27 mouse cellular contexts compared by ENCODE assay signal in the genomic region with DNA sequence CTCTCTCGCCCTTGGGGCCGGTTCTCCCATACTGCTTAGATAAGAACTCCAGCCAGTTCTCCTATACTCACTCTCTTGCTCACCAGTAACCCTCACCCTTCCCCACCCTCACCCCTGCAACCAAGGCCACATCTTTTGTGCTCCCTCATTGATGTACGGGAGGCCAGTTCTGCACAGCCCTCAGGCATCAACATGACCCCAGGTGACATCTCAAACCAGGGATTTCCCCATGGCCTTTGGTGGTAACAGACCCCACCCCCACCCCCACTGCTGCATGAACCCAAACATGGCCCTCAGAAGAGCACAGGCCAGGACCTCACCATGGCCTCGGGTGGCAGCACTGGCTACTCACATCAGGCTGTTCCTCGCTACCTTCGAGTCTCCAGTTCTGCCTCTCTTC. TPM values are rescaled to one million over a fixed set of nuclear protein-coding genes. Genes with fewer than 3 reads are reported as not detected.
DNase-seq lines count a peak whose midpoint lies in the region; ATAC-seq and TF ChIP-seq lines count a peak whose summit lies in the region.
"Had no signal": no experiment of that assay in that cellular context is flagged by ENCODE, and none has a peak within 500 bp of the region (broad histone marks: within the 10 kb centered on the region; RNA-seq: fewer than 3 reads in every experiment).

No protein-coding gene starts in this region.

- H3K9ac ChIP-seq in heart, embryonic 11.5 days (ENCODE audit: low read depth, low read length), result no peak overlapping the region
- peak overlapping the region; percentile 67; the same call in 1 of the 2 replicates for H3K9ac ChIP-seq in CH12.LX (ENCODE audit: insufficient read depth, low read depth)
- no peak overlapping the region for H3K9ac ChIP-seq in liver, embryonic 11.5 days (ENCODE audit: low read depth, low read length)
- H3K9ac ChIP-seq in liver, embryonic 14.5 days (replicated peaks), result no peak overlapping the region
- no peak overlapping the region for H3K9ac ChIP-seq in midbrain, embryonic 16.5 days (ENCODE audit: low read depth, low read length)
- H3K9ac ChIP-seq: forebrain, embryonic 13.5 days; heart, embryonic 12.5 days; heart, embryonic 15.5 days; hindbrain, embryonic 14.5 days had no signal

- TF ChIP-seq RAD21 in CH12.LX (IDR thresholded peaks at IDR 0.05; ENCODE audit: low read depth, low read length), result peak; percentile 1; the same call in 1 of the 2 replicates

- H3K4me3 ChIP-seq in heart, embryonic 10.5 days, result no peak overlapping the region
- H3K4me3 ChIP-seq in heart, embryonic 11.5 days (ENCODE audit: low read depth, low read length), result no peak overlapping the region
- H3K4me3 ChIP-seq in CH12.LX (replicated peaks in 1 of 3; ENCODE audit: low read depth in 2 of 3, low read length in 2 of 3, poor library complexity in 1 of 3), result no peak overlapping the region
- no peak overlapping the region for H3K4me3 ChIP-seq in liver, embryonic 11.5 days (ENCODE audit: low read depth, low read length)
- H3K4me3 ChIP-seq in liver, embryonic 14.5 days (ENCODE audit: insufficient read depth in 1 of 2, low read depth in 2 of 2, low read length in 2 of 2), result no peak overlapping the region
- no peak overlapping the region for H3K4me3 ChIP-seq in midbrain, embryonic 16.5 days (ENCODE audit: low read depth, low read length)
- H3K4me3 ChIP-seq: forebrain, embryonic 10.5 days; forebrain, embryonic 13.5 days; heart, adult 2 months; heart, embryonic 12.5 days; heart, embryonic 15.5 days had no signal

- H3K4me1 ChIP-seq in heart, embryonic 10.5 days, result peaks cover 44% of the 10 kb centered on the region
- H3K4me1 ChIP-seq in heart, embryonic 11.5 days (ENCODE audit: control insufficient read depth, insufficient read depth, low read length), result peaks cover 9% of the 10 kb centered on the region; the same call in 1 of the 2 replicates
- peaks cover 53 to 91% of the 10 kb centered on the region in 2 experiments for H3K4me1 ChIP-seq in CH12.LX (ENCODE audit: control insufficient read depth in 1 of 2, insufficient read depth in 2 of 2)
- H3K4me1 ChIP-seq in liver, embryonic 11.5 days (replicated peaks; ENCODE audit: control insufficient read depth, insufficient read depth, low read length), result peaks cover 26% of the 10 kb centered on the region
- H3K4me1 ChIP-seq in liver, embryonic 14.5 days (replicated peaks; ENCODE audit: control insufficient read depth in 2 of 2, insufficient read depth in 2 of 2, low read length in 1 of 2), result peaks cover 0 to 44% of the 10 kb centered on the region in 2 experiments; a peak in 3 of 4 replicates
- no peaks in the 10 kb centered on the region for H3K4me1 ChIP-seq in midbrain, embryonic 16.5 days (ENCODE audit: control insufficient read depth, insufficient read depth, low read length)
- H3K4me1 ChIP-seq: forebrain, embryonic 13.5 days had no signal

- peak overlapping the region; percentile 68 for H3K27ac ChIP-seq in heart, embryonic 10.5 days
- no peak overlapping the region for H3K27ac ChIP-seq in heart, embryonic 11.5 days (ENCODE audit: low read depth, low read length)
- H3K27ac ChIP-seq in CH12.LX (ENCODE audit: insufficient read depth, low read depth), result peak overlapping the region; percentile 98
- H3K27ac ChIP-seq in liver, embryonic 11.5 days (ENCODE audit: low read depth, low read length), result no peak overlapping the region
- no peak overlapping the region for H3K27ac ChIP-seq in liver, embryonic 14.5 days
- no peak overlapping the region for H3K27ac ChIP-seq in midbrain, embryonic 16.5 days (ENCODE audit: low read length)
- H3K27ac ChIP-seq: forebrain, embryonic 10.5 days; forebrain, embryonic 13.5 days; heart, adult 2 months; heart, embryonic 15.5 days; hindbrain, embryonic 14.5 days; hindbrain, postnatal 0 days had no signal

- H3K36me3 ChIP-seq in heart, embryonic 10.5 days, result no peaks in the 10 kb centered on the region
- H3K36me3 ChIP-seq in heart, embryonic 11.5 days (ENCODE audit: control insufficient read depth, insufficient read depth, low read length), result no peaks in the 10 kb centered on the region
- no peaks in the 10 kb centered on the region for H3K36me3 ChIP-seq in CH12.LX (replicated peaks in 1 of 2; ENCODE audit: control insufficient read depth in 1 of 2, insufficient read depth in 1 of 2, low read length in 1 of 2)
- H3K36me3 ChIP-seq in liver, embryonic 11.5 days (ENCODE audit: control insufficient read depth, insufficient read depth, low read length), result no peaks in the 10 kb centered on the region
- H3K36me3 ChIP-seq in liver, embryonic 14.5 days (replicated peaks; ENCODE audit: control insufficient read depth, insufficient read depth, low read depth), result no peaks in the 10 kb centered on the region
- no peaks in the 10 kb centered on the region for H3K36me3 ChIP-seq in midbrain, embryonic 16.5 days (ENCODE audit: control insufficient read depth, insufficient read depth, low read length)
- H3K36me3 ChIP-seq: forebrain, embryonic 10.5 days; G1E; heart, embryonic 12.5 days; heart, embryonic 15.5 days had no signal

- 71% methylated on average over 6 of the region's 6 CpGs for WGBS in heart, embryonic 10.5 days
- 68% methylated on average over 6 of the region's 6 CpGs for WGBS in heart, embryonic 11.5 days (ENCODE audit: insufficient replicate concordance)
- WGBS in liver, embryonic 11.5 days, result 63% methylated on average over 6 of the region's 6 CpGs
- WGBS in liver, embryonic 14.5 days (ENCODE audit: insufficient replicate concordance), result 55% methylated on average over 6 of the region's 6 CpGs
- 88% methylated on average over 6 of the region's 6 CpGs for WGBS in midbrain, embryonic 16.5 days

- ATAC-seq in heart, embryonic 11.5 days (replicated peaks; ENCODE audit: insufficient number of reproducible peaks, low FRiP score, low TSS enrichment), result no peak
- peak; percentile 35; the same call in 1 of the 2 replicates for ATAC-seq in liver, embryonic 11.5 days (replicated peaks; ENCODE audit: low FRiP score)
- peak; percentile 27; the same call in 1 of the 2 replicates for ATAC-seq in liver, embryonic 14.5 days (ENCODE audit: insufficient read depth)
- ATAC-seq in midbrain, embryonic 16.5 days, result no peak
- ATAC-seq: forebrain, embryonic 13.5 days; forebrain, embryonic 16.5 days; hindbrain, postnatal 0 days; Patski had no signal

- no peak for TF ChIP-seq CTCF in CH12.LX (conservative IDR thresholded peaks at IDR 0.05 in 1 of 2, IDR thresholded peaks at IDR 0.05 in 1 of 2; ENCODE audit: low read depth in 2 of 2, low read length in 2 of 2)
- TF ChIP-seq CTCF in liver, embryonic 14.5 days (IDR thresholded peaks at IDR 0.05; ENCODE audit: low read depth), result peak; percentile 9; the same call in 1 of the 2 replicates

- peak; percentile 45 for TF ChIP-seq POLR2A in CH12.LX (IDR thresholded peaks at IDR 0.05; ENCODE audit: low read depth, low read length)

- dilution Hi-C loops in CH12.LX (cut with MboI; ENCODE audit: extremely low pct_ligation_motif_present, extremely low pct_unique_long_range_greater_than_20kb, low sequenced_read_pairs), result no loop called here

- H3K27me3 ChIP-seq in heart, embryonic 10.5 days (ENCODE audit: insufficient read depth, poor library complexity, severe bottlenecking), result no peaks in the 10 kb centered on the region
- no peaks in the 10 kb centered on the region for H3K27me3 ChIP-seq in heart, embryonic 11.5 days (ENCODE audit: control insufficient read depth, insufficient read depth, low read length)
- no peaks in the 10 kb centered on the region for H3K27me3 ChIP-seq in CH12.LX (replicated peaks)
- no peaks in the 10 kb centered on the region for H3K27me3 ChIP-seq in liver, embryonic 11.5 days (replicated peaks; ENCODE audit: control insufficient read depth, insufficient read depth, low read length)
- H3K27me3 ChIP-seq in liver, embryonic 14.5 days (ENCODE audit: control insufficient read depth, insufficient read depth, low read length), result no peaks in the 10 kb centered on the region
- H3K27me3 ChIP-seq in midbrain, embryonic 16.5 days (ENCODE audit: control insufficient read depth, insufficient read depth, low read depth, low read length), result no peaks in the 10 kb centered on the region
- H3K27me3 ChIP-seq: forebrain, embryonic 13.5 days; heart, embryonic 12.5 days; heart, embryonic 15.5 days; Patski had no signal

- TF ChIP-seq EP300 in CH12.LX (IDR thresholded peaks at IDR 0.05; ENCODE audit: low read length), result peak; percentile 54; the same call in 1 of the 2 replicates
- TF ChIP-seq EP300 in liver, embryonic 14.5 days (IDR thresholded peaks at IDR 0.05; ENCODE audit: low read depth), result no peak

- H3K9me3 ChIP-seq in heart, embryonic 10.5 days, result no peaks in the 10 kb centered on the region
- H3K9me3 ChIP-seq in heart, embryonic 11.5 days (replicated peaks; ENCODE audit: control insufficient read depth, low read length), result no peaks in the 10 kb centered on the region
- H3K9me3 ChIP-seq in CH12.LX (replicated peaks; ENCODE audit: low read length), result no peaks in the 10 kb centered on the region
- no peaks in the 10 kb centered on the region for H3K9me3 ChIP-seq in liver, embryonic 11.5 days (ENCODE audit: control insufficient read depth, low read length)
- H3K9me3 ChIP-seq in liver, embryonic 14.5 days (ENCODE audit: control insufficient read depth, low read length), result no peaks in the 10 kb centered on the region
- no peaks in the 10 kb centered on the region for H3K9me3 ChIP-seq in midbrain, embryonic 16.5 days (replicated peaks; ENCODE audit: control insufficient read depth, low read length, poor library complexity, severe bottlenecking)
- H3K9me3 ChIP-seq: forebrain, embryonic 10.5 days; forebrain, embryonic 13.5 days; G1E; heart, embryonic 12.5 days; heart, embryonic 15.5 days had no signal

- DNase-seq in heart, embryonic 10.5 days (ENCODE audit: low spot score), result no peak
- DNase-seq in CH12.LX (ENCODE audit: extremely low read depth), result peak; percentile 83
- DNase-seq in liver, embryonic 11.5 days (ENCODE audit: low spot score), result no peak
- DNase-seq in liver, embryonic 14.5 days (ENCODE audit: low read depth in 3 of 3, low spot score in 3 of 3), result no peak
- no peak for DNase-seq in layer of hippocampus, postnatal 10 days (ENCODE audit: low spot score in 2 of 2)
- DNase-seq: adrenal gland, postnatal 10 days; adrenal gland, postnatal 36 days; B cell, adult 2 months; cerebellum, adult 18-20 months; cerebellum, adult 9-10 months; cerebellum, postnatal 14 days; gastrocnemius, postnatal 10 days; gastrocnemius, postnatal 36 days; heart, adult 2 months; heart, postnatal 10 days; heart, postnatal 4 days had no signal

- no peak overlapping the region for H3K4me2 ChIP-seq in heart, embryonic 11.5 days
- peak overlapping the region; percentile 39 for H3K4me2 ChIP-seq in CH12.LX (ENCODE audit: insufficient read depth, low read depth, poor library complexity, severe bottlenecking)
- H3K4me2 ChIP-seq in liver, embryonic 11.5 days, result no peak overlapping the region
- H3K4me2 ChIP-seq in liver, embryonic 14.5 days (ENCODE audit: low read depth), result no peak overlapping the region
- no peak overlapping the region for H3K4me2 ChIP-seq in midbrain, embryonic 16.5 days (ENCODE audit: low read length)
- H3K4me2 ChIP-seq: forebrain, embryonic 13.5 days; heart, embryonic 12.5 days; heart, embryonic 15.5 days; hindbrain, embryonic 14.5 days had no signal

- in situ Hi-C loops in CH12.LX (cut with MboI; ENCODE audit: low pct_ligation_motif_present, low pct_unique_long_range_greater_than_20kb, low sequenced_read_pairs), result loop anchor here (10.0 kb wide), 2 partner anchors 236 to 306 kb away; a partner anchor contains a TSS

- no peaks in the 10 kb centered on the region for H3K79me2 ChIP-seq in CH12.LX (replicated peaks; ENCODE audit: control insufficient read depth, extremely low read depth, insufficient read depth, poor library complexity, severe bottlenecking)

RNA-seq across cellular contexts. Expression of a gene that starts 23.4 kb away (rescaled TPM):
- polyA plus RNA-seq in heart, embryonic 10.5 days (2016; fragmentation: Nextera tagmentation; extraction: Ambion mirVana), result 14.2 and 17.3 TPM in 2 replicates
- 16.3 and 20.4 TPM in 2 replicates for polyA plus RNA-seq in heart, embryonic 11.5 days (2014; fragmentation: Nextera tagmentation; extraction: Ambion mirVana)
- total RNA-seq in CH12.LX (2012; rRNA removed) (25.5 and 26.1 TPM in 2 replicates), CH12.LX (2014; rRNA removed) (23.8 and 25.9 TPM in 2 replicates)
- polyA plus RNA-seq in CH12.LX (2012; ENCODE audit: insufficient read length, low read depth), result 37.5 and 38.2 TPM in 2 replicates
- 14.2 and 14.4 TPM in 2 replicates for polyA plus RNA-seq in liver, embryonic 11.5 days (2014; fragmentation: Nextera tagmentation; extraction: Ambion mirVana)
- 2.4 and 3.3 TPM in 2 replicates for polyA plus RNA-seq in liver, embryonic 14.5 days (2012; rRNA removed)
- 3.1 and 3.4 TPM in 2 replicates for polyA plus RNA-seq in liver, embryonic 14.5 days (2014; fragmentation: Nextera tagmentation; extraction: Ambion mirVana)
- total RNA-seq in layer of hippocampus, postnatal 10 days (2021), result 10 to 100 TPM; 70.3 to 74.4 TPM
- 42.0 and 45.2 TPM in 2 replicates for polyA plus RNA-seq in midbrain, embryonic 16.5 days (2015; fragmentation: Nextera tagmentation; extraction: Ambion mirVana)

RNA-seq across cellular contexts. Expression of a gene that starts 56.6 kb away (rescaled TPM):
- polyA plus RNA-seq in heart, embryonic 10.5 days (2016; fragmentation: Nextera tagmentation; extraction: Ambion mirVana), result 1.0 and 1.1 TPM in 2 replicates
- polyA plus RNA-seq in heart, embryonic 11.5 days (2014; fragmentation: Nextera tagmentation; extraction: Ambion mirVana), result 0.54 and 0.68 TPM in 2 replicates
- total RNA-seq in CH12.LX (2012; rRNA removed) (1.5 and 1.7 TPM in 2 replicates), CH12.LX (2014; rRNA removed) (0.54 and 0.87 TPM in 2 replicates)
- polyA plus RNA-seq in CH12.LX (2012; ENCODE audit: insufficient read length, low read depth), result 1.4 and 1.9 TPM in 2 replicates
- 1.6 and 2.2 TPM in 2 replicates for polyA plus RNA-seq in liver, embryonic 11.5 days (2014; fragmentation: Nextera tagmentation; extraction: Ambion mirVana)
- 0.47 and 0.53 TPM in 2 replicates for polyA plus RNA-seq in liver, embryonic 14.5 days (2012; rRNA removed)
- polyA plus RNA-seq in liver, embryonic 14.5 days (2014; fragmentation: Nextera tagmentation; extraction: Ambion mirVana), result 0.33 and 0.67 TPM in 2 replicates
- total RNA-seq in layer of hippocampus, postnatal 10 days (2021), result 1 to 10 TPM; 1.2 to 2.2 TPM
- 0.21 and 0.22 TPM in 2 replicates for polyA plus RNA-seq in midbrain, embryonic 16.5 days (2015; fragmentation: Nextera tagmentation; extraction: Ambion mirVana)
- polyA plus RNA-seq: forebrain, embryonic 13.5 days; forebrain, embryonic 16.5 days; G1E had no signal

Comparison
In these comparisons a context has a peak if more than half of its experiments do, and no peak if none do; other contexts are left out.
1. H3K27ac ChIP-seq: peak in heart, embryonic 10.5 days (single experiment) and CH12.LX (single experiment); none in heart, embryonic 11.5 days (single experiment), liver, embryonic 11.5 days (single experiment), liver, embryonic 14.5 days (single experiment) and midbrain, embryonic 16.5 days (single experiment).
2. ATAC-seq: peak in liver, embryonic 11.5 days (single experiment) and liver, embryonic 14.5 days (single experiment); none in heart, embryonic 11.5 days (single experiment) and midbrain, embryonic 16.5 days (single experiment).